Mouse (Mus musculus) olfactory bulb, adult 2 months (tissue): ENCODE results near the gene Cym.

Experiments used
- CTCF ChIP-seq: fragments of 200-500 bp; IDR thresholded peaks from 2 replicates; pipeline ENCODE4 v1.5.1; 2012; ENCODE audit warnings: low read depth, mild to moderate bottlenecking, low read length, moderate library complexity; ENCODE audit not compliant: insufficient read depth
- POLR2A ChIP-seq: fragments of 200-500 bp; IDR thresholded peaks from 2 replicates; pipeline ENCODE4 v1.6.1; 2012; ENCODE audit warnings: mild to moderate bottlenecking, low read depth, low read length, moderate library complexity; ENCODE audit not compliant: insufficient read depth

- no peak for TF ChIP-seq CTCF
- TF ChIP-seq POLR2A: no peak
Observed at GRCm38 (mm10) chr3:107171964-107172363, 49.6 kb downstream of the Cym start.
